Mouse (Mus musculus): Measurements from ENCODE around the gene Slc7a11.

The Slc7a11 gene

GRCm38 (mm10) chr3:50302648-50303047 is 140.8 kb downstream of the Slc7a11 start:
- no peak for DNase-seq

- peak; percentile 47 to 65 for DNase-seq
These were observed 142.5 kb downstream of the Slc7a11 start for GRCm38 (mm10) chr3:50300952-50301303.

- DNase-seq: peak; percentile 16 to 17
These were observed 143.1 kb downstream of the Slc7a11 start for GRCm38 (mm10) chr3:50300002-50300951.

DNA sequence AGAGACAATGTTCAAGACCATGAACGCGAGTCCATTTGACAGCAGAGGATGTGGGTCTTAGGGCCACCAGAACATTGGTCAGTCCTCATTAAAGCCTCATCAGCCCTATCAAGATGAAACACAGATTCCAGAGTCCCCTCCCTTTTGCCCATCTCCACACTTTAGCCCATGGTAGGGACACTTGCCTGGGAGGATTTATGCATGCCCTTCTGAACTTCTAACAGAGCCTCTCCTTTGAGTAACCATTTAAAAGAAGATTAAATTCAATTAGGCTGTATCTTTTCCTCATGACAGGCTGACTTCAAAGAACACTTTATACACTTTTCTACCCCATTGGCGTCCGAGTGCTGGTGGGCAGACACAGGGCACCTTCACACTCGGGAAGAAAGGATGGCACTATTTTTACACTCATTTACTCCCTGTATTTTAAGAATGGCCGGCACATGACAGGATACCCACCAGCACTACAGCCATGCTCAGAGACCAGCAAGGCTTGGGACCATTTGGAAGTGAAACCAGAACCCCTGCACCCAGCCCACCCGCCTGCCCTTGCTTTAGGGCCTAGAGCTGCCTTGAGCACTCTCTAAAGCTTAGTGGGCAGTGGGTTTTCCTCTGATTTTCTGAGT is 144.9 kb downstream of the Slc7a11 start:
- no peak for DNase-seq

GRCm38 (mm10) chr3:50296956-50297355 is 146.5 kb downstream of the Slc7a11 start:
- no peak for DNase-seq

GRCm38 (mm10) chr3:50275023-50275422 is 168.4 kb downstream of the Slc7a11 start:
- DNase-seq: no peak

GRCm38 (mm10) chr3:50272222-50272621 is 171.2 kb downstream of the Slc7a11 start:
- no peak for DNase-seq

GRCm38 (mm10) chr3:50269680-50270079 is 173.7 kb downstream of the Slc7a11 start:
- DNase-seq: peak; percentile 64 to 68

GRCm38 (mm10) chr3:50262547-50263087 is 180.8 kb downstream of the Slc7a11 start:
- DNase-seq: no peak

DNA sequence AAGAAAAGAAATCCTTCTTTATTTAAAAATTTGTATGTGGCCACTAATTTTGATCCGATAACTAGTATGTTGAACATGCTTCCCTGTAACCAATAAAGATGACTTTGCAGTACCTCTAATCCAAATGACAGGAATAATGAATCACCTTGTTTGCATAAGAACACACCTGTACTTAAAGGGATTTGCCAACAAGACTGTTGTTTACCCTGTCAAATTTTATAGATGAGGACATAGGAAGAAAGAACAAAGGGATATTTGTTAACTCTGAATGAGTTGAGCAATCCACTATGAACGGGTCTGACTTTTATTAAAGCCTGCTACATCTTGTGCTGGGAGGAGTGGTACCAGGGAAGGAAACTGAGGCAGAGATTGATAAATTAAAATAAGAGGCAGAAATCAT is 181.3 kb downstream of the Slc7a11 start:
- no peak for DNase-seq

DNA sequence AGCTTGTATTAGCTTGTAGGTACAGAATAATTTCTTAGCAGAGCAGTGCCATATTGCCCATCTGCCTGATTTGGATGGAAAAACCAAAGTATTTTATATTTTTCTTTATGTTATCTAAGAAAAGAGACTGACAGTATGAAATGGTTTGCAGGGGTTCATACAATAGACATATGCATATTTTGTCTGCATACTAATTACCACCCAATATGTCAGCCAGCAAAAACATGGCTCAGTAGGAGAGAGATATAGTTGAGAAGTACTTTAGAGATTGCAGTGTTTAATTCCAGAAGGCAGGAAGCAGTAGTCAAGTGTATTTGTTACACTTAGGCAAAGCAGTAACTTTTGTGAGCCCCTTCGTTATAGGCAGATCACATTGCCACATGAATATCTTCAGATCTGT is 182.7 kb downstream of the Slc7a11 start:
- DNase-seq: no peak

- DNase-seq: no peak
These were observed 184.6 kb downstream of the Slc7a11 start for GRCm38 (mm10) chr3:50258852-50259251.

DNA sequence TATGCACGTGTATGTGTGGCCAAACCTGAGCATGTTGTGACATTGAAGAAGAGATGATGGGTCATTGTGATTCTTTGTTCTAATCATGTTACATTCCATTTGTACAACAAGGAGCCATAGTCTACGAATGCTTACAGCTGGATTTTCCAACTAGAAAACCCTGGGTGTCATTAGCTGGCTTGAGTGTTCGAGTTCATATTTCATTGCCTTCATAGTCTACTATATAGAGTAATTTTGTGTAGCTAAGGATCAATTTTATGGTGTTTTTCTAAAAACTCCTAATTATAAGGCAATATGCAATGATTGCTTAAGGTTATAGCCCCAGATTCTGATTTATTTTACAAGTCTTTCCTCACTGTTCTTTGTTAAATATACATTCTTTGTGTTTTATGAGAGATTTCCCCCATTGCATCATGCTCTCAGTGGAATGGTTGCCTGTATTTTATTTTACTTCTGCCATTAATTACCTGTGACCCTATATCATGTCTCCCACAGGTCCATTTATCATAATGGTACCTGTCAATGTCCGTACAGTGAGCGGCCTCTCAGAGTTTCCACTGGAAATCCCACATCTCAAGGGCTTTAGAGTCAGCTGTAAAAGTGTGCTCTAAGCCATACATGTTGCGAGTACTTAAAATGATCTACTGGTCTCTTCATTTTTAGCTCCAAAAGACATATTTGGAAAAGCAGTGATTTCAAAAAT is 193.7 kb downstream of the Slc7a11 start:
- DNase-seq: no peak

- DNase-seq: no peak
These were observed 207.4 kb downstream of the Slc7a11 start for GRCm38 (mm10) chr3:50235990-50236389.

DNA sequence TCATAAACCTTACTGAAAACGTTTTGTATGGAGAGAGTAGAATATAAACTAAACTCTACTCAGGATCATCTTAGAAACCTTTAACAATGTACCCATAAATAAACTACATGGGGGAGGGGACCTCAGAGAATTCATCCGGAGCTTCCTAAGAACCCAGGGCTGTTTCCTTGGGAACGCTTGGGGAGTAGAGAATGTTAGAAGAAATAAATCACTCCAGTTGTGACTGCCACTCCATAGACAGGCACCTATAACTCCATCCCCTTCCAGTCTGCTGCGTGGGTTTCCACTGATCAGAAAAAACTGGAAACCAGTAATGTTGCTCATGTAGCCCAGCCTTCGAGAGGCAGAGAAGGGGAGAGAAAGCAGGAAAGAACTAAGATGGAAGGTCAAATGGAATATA is 210.3 kb downstream of the Slc7a11 start:
- DNase-seq: no peak

DNA sequence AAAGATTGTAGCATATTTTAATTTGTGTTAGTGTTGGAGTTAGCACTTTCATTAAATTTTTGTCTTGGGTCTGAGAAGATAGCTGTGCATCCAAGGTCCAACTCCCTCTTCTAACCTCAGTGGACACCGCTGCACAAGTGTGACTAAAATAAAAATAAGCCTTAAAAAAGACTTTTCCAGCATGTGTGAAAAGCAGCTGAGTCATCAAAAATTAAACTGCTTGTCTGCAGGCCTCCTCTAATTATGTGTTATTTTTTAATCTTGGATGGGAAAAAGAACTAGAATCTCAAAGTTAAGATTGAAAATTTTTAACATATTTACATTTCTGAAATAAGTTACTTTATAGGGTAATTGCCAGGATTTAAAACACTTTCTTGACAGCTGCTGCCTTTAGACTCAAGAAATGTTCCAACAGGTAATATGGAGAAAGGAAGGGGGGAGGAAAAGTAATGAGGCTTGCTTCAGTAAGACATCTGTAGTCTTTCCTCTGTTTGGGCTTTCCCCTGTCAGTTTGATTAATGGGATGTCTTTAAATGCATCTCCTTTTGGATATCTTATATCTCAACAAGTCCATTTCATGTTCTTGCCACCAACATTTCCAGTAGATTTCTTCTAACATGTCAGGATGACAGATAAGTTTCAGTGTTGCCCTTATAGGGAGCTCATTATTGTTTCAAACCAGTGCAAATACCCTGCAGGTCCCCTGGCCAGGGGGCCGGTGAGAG is 218.9 kb downstream of the Slc7a11 start:
- no peak for DNase-seq

- no peak for DNase-seq
These were observed 223.0 kb downstream of the Slc7a11 start for GRCm38 (mm10) chr3:50220454-50220853.

DNA sequence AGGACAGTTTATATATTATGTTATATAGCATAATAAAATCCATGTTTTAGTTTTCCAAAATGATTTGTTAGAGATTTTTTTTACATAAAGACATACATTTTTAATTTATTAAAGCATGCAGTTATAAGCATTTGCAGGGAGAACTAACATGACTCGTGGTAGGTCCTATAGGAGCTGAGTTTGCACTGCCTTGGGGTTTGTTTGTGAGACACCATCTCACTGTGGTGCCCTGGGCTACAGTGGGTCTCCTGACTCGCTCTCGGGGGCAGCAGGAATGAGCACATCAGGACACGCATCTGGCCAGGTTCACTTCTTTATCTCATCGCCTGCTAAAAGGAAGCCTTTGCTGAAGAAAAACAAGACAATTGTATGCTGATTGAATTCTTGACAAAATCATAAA is 257.0 kb downstream of the Slc7a11 start:
- no peak for DNase-seq

GRCm38 (mm10) chr3:50185879-50186278 is 257.5 kb downstream of the Slc7a11 start:
- DNase-seq: no peak

DNA sequence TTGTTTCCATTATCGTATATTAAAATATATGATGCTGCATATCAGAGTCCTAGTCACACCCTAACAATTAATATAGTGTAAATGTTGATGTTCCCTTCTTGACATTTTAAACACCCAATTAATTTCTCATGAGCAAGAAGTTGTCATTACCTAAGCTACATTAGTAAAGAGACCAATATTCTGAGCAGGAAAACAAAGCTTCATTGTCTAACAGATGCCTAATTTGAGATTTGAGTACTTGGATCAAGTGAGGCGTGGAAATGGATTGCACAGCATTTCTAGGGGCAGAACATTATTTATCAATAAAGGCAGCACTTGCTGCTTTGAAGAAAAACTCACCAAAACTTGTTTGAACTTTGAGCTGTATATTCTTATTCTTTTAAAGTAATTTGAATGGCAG is 282.7 kb downstream of the Slc7a11 start:
- no peak for DNase-seq

DNA sequence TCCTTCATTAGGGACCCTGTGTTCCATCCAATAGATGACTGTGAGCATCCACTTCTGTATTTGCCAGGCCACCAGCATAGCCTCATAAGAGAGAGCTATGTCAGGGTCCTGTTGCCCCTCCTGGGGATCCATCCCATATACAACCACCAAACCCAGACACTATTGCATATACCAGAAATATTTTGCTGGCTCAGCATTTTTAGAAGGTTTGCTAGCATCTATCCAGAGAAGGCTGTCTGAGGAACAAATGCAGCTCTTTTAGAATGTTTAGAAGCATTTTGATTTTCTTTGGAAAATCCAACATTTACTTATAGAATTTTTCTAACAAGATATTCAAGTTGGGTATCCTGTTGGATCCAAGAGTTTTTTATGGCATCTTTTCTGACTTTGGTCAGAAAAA is 299.3 kb downstream of the Slc7a11 start:
- DNase-seq: no peak

- no peak for DNase-seq
These were observed 305.1 kb downstream of the Slc7a11 start for GRCm38 (mm10) chr3:50138319-50138718.

GRCm38 (mm10) chr3:50132204-50132603 is 311.2 kb downstream of the Slc7a11 start:
- no peak for DNase-seq
